Mouse (Mus musculus): ENCODE results near the gene Usp19.

DNA sequence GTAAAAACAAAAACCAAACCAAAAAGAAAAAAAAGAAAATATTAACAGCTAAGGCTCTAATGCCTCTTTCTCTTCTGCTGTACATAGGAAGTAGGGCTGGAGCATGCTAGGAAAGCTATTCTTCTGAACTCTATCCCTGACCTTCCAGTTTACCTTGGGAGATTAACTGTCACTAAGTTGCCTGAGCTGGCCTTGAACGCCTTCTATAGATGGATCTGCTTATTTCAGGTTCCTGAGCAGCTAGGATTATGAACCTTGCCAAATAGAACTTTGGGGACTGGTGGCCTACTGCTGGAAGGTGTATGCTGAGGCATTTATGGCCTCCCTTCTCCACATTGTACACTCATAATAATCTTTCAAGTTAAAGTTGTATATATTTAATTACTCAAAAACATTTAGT lies 40.6 kb downstream of the Usp19 start:
- TF ChIP-seq CTCF (IDR thresholded peaks at IDR 0.05) = no peak
- no peak for TF ChIP-seq EP300 (IDR thresholded peaks at IDR 0.05)

Data from lung, postnatal 0 days (tissue).